Mouse (Mus musculus): ENCODE results near the gene Thada. TPM values are rescaled to one million over a fixed set of nuclear protein-coding genes. Genes with fewer than 3 reads are reported as not detected.

Thada gene
- polyA plus RNA-seq, 1 experiment from 2014 or later = 12.5 TPM

- no peaks in the 10 kb centered on the region for H3K27me3 ChIP-seq (ENCODE audit: low read depth, poor library complexity, severe bottlenecking)
- DNase-seq (ENCODE audit: low spot score) = no peak
- peaks cover 61% of the 10 kb centered on the region for H3K4me1 ChIP-seq
- 2% methylated on average over 7 of the region's 7 CpGs for WGBS
- peak overlapping the region; percentile 93 for H3K27ac ChIP-seq
- peak overlapping the region; percentile 64 for H3K4me3 ChIP-seq
- peaks cover 26% of the 10 kb centered on the region for H3K36me3 ChIP-seq
- no peaks in the 10 kb centered on the region for H3K9me3 ChIP-seq (replicated peaks)
Measured at GRCm38 (mm10) chr17:84185011-84185411, 281.0 kb downstream of the Thada start.

GRCm38 (mm10) chr17:84183291-84183781 lies 282.7 kb downstream of the Thada start:
- Histone ChIP-seq H3K9me3 (replicated peaks) (no peaks in the 10 kb centered on the region), H3K4me3 (peak overlapping the region; percentile 44), H3K27me3 (ENCODE audit: low read depth, poor library complexity, severe bottlenecking) (no peaks in the 10 kb centered on the region), H3K27ac (peak overlapping the region; percentile 87), H3K4me1 (peaks cover 53% of the 10 kb centered on the region), H3K36me3 (peaks cover 26% of the 10 kb centered on the region)
- 1% methylated on average over 12 of the region's 12 CpGs for WGBS
- peak; percentile 90 for DNase-seq (ENCODE audit: low spot score)

DNA sequence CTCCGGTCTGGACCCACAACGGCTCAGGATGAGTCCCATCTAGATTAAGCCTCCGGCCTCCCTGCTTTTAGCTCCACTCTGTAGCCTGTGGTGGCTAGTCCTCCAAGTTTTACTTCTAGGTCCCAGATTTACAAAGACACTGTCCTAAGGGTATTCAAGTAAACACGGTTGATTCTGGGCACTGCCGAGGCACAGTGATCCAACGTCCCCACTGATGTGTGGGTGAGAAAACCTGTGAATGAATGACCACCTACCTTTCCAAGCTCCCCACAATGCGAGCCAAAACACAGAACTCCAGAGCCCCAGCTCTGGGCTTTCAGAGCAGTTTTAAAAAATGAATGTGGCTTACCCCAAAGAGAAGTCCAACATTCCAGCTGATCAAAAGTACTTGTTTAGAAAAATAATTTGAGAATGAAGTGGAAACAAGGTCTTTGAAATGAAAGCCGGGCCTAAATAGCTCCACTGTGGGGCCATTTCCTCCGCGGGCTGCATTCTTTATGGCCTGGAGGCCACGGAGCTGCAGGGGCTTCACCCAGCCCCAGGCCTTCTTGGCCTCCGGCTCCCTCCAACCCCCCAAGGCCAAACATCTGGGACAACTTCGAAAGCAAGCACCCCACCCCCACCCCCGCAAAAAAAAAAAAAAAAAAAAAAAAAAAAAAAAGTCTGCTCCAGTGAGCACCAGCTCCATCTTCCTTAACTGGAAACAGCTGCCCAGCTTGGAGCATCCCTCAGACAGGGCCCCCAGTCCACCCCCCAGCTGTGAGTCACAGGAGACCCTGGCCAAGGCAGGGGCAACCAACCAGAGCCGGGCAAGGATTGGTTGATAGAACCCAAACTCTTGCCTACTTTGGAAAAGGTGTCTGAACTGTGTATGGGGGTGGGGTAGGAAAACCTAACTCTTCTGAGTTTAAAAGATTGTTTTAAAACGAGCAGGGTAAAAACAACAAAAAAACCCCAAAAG lies 283.4 kb downstream of the Thada start:
- 20% methylated on average over 16 of the region's 16 CpGs for WGBS
- H3K27ac ChIP-seq = peak overlapping the region; percentile 87
- no peaks in the 10 kb centered on the region for H3K9me3 ChIP-seq (replicated peaks)
- H3K36me3 ChIP-seq = peaks cover 26% of the 10 kb centered on the region
- H3K4me1 ChIP-seq = peaks cover 51% of the 10 kb centered on the region
- H3K27me3 ChIP-seq (ENCODE audit: low read depth, poor library complexity, severe bottlenecking) = no peaks in the 10 kb centered on the region
- peak overlapping the region; percentile 44 for H3K4me3 ChIP-seq
- DNase-seq (ENCODE audit: low spot score) = peak; percentile 81

- H3K27me3 ChIP-seq (ENCODE audit: low read depth, poor library complexity, severe bottlenecking) = no peaks in the 10 kb centered on the region
- H3K9me3 ChIP-seq (replicated peaks) = no peaks in the 10 kb centered on the region
- H3K27ac ChIP-seq = peak overlapping the region; percentile 87
- DNase-seq (ENCODE audit: low spot score) = no peak
- peak overlapping the region; percentile 44; the same call in 1 of the 2 replicates for H3K4me3 ChIP-seq
- H3K4me1 ChIP-seq = peaks cover 54% of the 10 kb centered on the region
- H3K36me3 ChIP-seq = peaks cover 23% of the 10 kb centered on the region
- 60% methylated on average over 18 of the region's 18 CpGs for WGBS
Measured at GRCm38 (mm10) chr17:84181502-84182310, 284.3 kb downstream of the Thada start.

DNA sequence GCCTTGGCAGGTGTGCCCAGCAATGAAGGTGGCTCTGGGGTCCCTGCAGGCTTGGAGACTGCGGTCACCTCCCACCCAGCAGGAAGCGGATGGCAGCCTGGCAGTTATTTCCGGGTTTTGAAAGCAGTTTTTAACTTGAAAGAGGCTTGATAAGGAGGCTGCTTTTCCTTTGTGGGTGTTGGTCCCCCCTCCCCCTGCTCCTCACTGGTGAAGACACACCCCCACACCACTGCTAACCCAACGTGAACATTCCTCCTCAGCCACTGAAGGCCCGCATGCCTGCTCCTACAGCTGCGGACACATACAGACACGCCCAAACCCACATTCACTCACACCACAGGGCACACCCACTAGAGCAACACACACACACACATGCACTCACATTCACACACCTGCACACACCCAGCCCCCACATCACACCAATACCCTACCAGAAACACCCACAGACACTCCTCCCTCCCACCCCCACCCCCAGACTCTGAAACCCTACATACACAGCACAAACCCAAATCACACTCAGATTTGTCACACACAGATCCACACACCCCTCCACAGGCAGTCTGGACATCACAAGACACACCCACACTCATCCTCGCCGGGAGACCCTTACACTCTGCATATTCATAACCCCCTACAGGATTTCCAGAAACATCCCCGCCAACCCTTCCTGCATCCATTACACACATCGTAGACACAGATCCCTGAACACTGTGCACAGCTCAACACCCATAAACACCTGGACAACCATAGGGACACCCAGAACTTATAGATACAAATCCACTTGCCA lies 285.1 kb downstream of the Thada start:
- H3K9me3 ChIP-seq (replicated peaks) = no peaks in the 10 kb centered on the region
- no peaks in the 10 kb centered on the region for H3K27me3 ChIP-seq (ENCODE audit: low read depth, poor library complexity, severe bottlenecking)
- no peak for DNase-seq (ENCODE audit: low spot score)
- peak overlapping the region; percentile 87 for H3K27ac ChIP-seq
- no peak overlapping the region for H3K4me3 ChIP-seq
- WGBS = 39% methylated on average over 11 of the region's 11 CpGs
- H3K4me1 ChIP-seq = peaks cover 51% of the 10 kb centered on the region
- peaks cover 15% of the 10 kb centered on the region for H3K36me3 ChIP-seq

DNA sequence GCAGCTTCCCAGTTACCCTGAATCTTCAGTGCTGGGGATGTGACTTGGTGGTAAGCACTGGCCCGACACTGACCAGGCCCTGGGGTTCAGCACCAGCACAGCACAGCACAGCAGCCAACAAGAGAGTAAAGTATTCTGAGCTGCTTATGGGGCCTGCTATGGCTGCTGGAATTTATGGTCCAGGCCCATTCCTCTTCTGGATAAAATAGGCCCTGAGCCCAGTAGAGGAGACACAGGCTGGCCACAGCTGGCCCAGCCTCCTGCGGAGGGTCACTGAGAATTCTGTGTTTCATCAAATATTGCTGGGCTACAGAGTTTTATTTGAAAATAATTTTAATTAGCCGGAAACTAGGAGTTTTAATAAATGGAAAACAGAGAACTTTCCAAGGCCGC lies 286.0 kb downstream of the Thada start:
- Histone ChIP-seq H3K27ac (peak overlapping the region; percentile 87), H3K9me3 (replicated peaks) (no peaks in the 10 kb centered on the region), H3K36me3 (peaks cover 10% of the 10 kb centered on the region), H3K4me1 (peaks cover 51% of the 10 kb centered on the region), H3K27me3 (ENCODE audit: low read depth, poor library complexity, severe bottlenecking) (no peaks in the 10 kb centered on the region), H3K4me3 (no peak overlapping the region)
- 78% methylated on average over 4 of the region's 4 CpGs for WGBS
- DNase-seq (ENCODE audit: low spot score) = peak; percentile 33

- Histone ChIP-seq H3K4me3 (no peak overlapping the region), H3K9me3 (replicated peaks) (no peaks in the 10 kb centered on the region), H3K4me1 (peaks cover 51% of the 10 kb centered on the region), H3K27me3 (ENCODE audit: low read depth, poor library complexity, severe bottlenecking) (no peaks in the 10 kb centered on the region), H3K27ac (peak overlapping the region; percentile 59; the same call in 1 of the 2 replicates), H3K36me3 (0 out of 2 replicates have a peak, but pooled peaks cover 7% of the 10 kb centered on the region)
- DNase-seq (ENCODE audit: low spot score) = peak; percentile 27
- 90% methylated on average over 17 of the region's 17 CpGs for WGBS
Measured at GRCm38 (mm10) chr17:84179026-84179972, 286.7 kb downstream of the Thada start.

- H3K27me3 ChIP-seq (ENCODE audit: low read depth, poor library complexity, severe bottlenecking) = no peaks in the 10 kb centered on the region
- DNase-seq (ENCODE audit: low spot score) = no peak
- H3K4me3 ChIP-seq = no peak overlapping the region
- H3K27ac ChIP-seq = peak overlapping the region; percentile 76
- H3K4me1 ChIP-seq = peaks cover 38% of the 10 kb centered on the region
- WGBS = 28% methylated on average over 8 of the region's 8 CpGs
- no peaks in the 10 kb centered on the region for H3K9me3 ChIP-seq (replicated peaks)
- H3K36me3 ChIP-seq = 0 out of 2 replicates have a peak, but pooled peaks cover 4% of the 10 kb centered on the region
Measured at GRCm38 (mm10) chr17:84177481-84177880, 288.5 kb downstream of the Thada start.

GRCm38 (mm10) chr17:84176446-84176845 lies 289.6 kb downstream of the Thada start:
- no peak overlapping the region; the same call in 1 of the 2 replicates for H3K27ac ChIP-seq
- H3K27me3 ChIP-seq (ENCODE audit: low read depth, poor library complexity, severe bottlenecking) = no peaks in the 10 kb centered on the region
- peaks cover 28% of the 10 kb centered on the region for H3K4me1 ChIP-seq
- H3K36me3 ChIP-seq = 0 out of 2 replicates have a peak, but pooled peaks cover 4% of the 10 kb centered on the region
- no peak overlapping the region for H3K4me3 ChIP-seq
- DNase-seq (ENCODE audit: low spot score) = no peak
- 86% methylated on average over 7 of the region's 7 CpGs for WGBS
- H3K9me3 ChIP-seq (replicated peaks) = no peaks in the 10 kb centered on the region

- WGBS = 98% methylated on average over 17 of the region's 17 CpGs
- H3K27ac ChIP-seq = no peak overlapping the region
- DNase-seq (ENCODE audit: low spot score) = no peak
Measured at GRCm38 (mm10) chr17:84175196-84175595, 290.8 kb downstream of the Thada start.

DNA sequence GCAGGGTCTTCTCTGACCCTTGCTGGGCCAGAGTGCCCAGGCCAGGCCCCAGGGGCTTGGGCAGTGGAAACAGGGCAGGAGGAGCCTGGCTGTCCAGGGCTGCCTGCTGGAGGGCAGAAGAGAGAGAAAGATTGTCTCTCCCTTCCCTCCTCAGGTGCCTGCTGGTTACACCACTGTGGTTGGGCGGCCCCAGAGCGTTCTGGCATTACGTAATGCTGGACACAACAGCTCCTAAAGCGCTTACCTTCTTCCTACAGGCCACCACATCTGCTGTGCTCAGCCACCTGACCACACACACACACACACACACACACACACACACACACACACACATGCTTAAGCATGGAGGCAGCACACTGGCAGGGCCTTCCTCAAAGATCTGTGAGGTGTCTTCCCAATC lies 298.6 kb downstream of the Thada start:
- DNase-seq (ENCODE audit: low spot score) = no peak
- H3K9me3 ChIP-seq (replicated peaks) = no peaks in the 10 kb centered on the region
- peaks cover 20% of the 10 kb centered on the region for H3K4me1 ChIP-seq
- peak overlapping the region; percentile 39 for H3K27ac ChIP-seq
- H3K27me3 ChIP-seq (ENCODE audit: low read depth, poor library complexity, severe bottlenecking) = no peaks in the 10 kb centered on the region
- no peaks in the 10 kb centered on the region for H3K36me3 ChIP-seq
- 92% methylated on average over 4 of the region's 4 CpGs for WGBS
- no peak overlapping the region for H3K4me3 ChIP-seq

More at GRCm38 (mm10) chr17:84175196-84175595, 290.8 kb downstream of the Thada start:
- Histone ChIP-seq H3K4me1 (peaks cover 16% of the 10 kb centered on the region), H3K4me3 (no peak overlapping the region), H3K9me3 (replicated peaks) (no peaks in the 10 kb centered on the region), H3K27me3 (ENCODE audit: low read depth, poor library complexity, severe bottlenecking) (no peaks in the 10 kb centered on the region), H3K36me3 (0 out of 2 replicates have a peak, but pooled peaks cover 4% of the 10 kb centered on the region)
